Mouse (Mus musculus) lung, adult 2 months (tissue): ENCODE data around the gene Gm5767. TPM values are rescaled to one million over a fixed set of nuclear protein-coding genes. Genes with fewer than 3 reads are reported as not detected.
"Not testable (repeated sequence)": the region's sequence is repeated elsewhere in the genome, so short reads cannot be mapped to it uniquely, and the experiment has no call there.

Experiments used
- DNase-seq: peaks from one replicate; pipeline ENCODE4 v3.0.0; 2022
- H3K4me1 ChIP-seq: fragments of 200-500 bp; 2 replicates; pipeline ENCODE4 v1.6.1; 2011; ENCODE audit warnings: low read length; ENCODE audit not compliant: control insufficient read depth, insufficient read depth
- H3K4me3 ChIP-seq: fragments of 200-500 bp; replicated peaks from 2 replicates; pipeline ENCODE3; 2011; ENCODE audit warnings: low read depth, mild to moderate bottlenecking, control low read depth, low read length; ENCODE audit errors: extremely low read depth
- CTCF ChIP-seq: fragments of 200-500 bp; IDR thresholded peaks from 2 replicates; pipeline ENCODE4 v1.5.1; 2011; ENCODE audit warnings: mild to moderate bottlenecking, low read length, control low read depth; ENCODE audit not compliant: insufficient read depth
- POLR2A ChIP-seq: fragments of 200-500 bp; IDR thresholded peaks from 2 replicates; pipeline ENCODE4 v1.6.1; 2011; ENCODE audit warnings: low read depth, mild to moderate bottlenecking, control low read depth, low read length, borderline replicate concordance; ENCODE audit errors: extremely low read depth
- WGBS: fragments of 180-500 bp; shearing (Covaris S2); methylation state at CpG from one replicate; pipeline ENCODE4 v1.1.7; 2018; 5-methylcytosine and 5-hydroxymethylcytosine counted together
- polyA plus RNA-seq: library from polyadenylated mRNA; depleted of rRNA; stranded (reverse); fragments of >200 nt; gene quantifications from 2 replicates; pipeline ENCODE4 v1.2.3, GENCODE M21; 2012; rRNA removed

Gm5767 gene
- polyA plus RNA-seq, 1 experiment, result not detected

- no peak overlapping the region for H3K4me3 ChIP-seq
- WGBS, result 73% methylated on average over 2 of the region's 2 CpGs
- TF ChIP-seq POLR2A (no peak), CTCF (no peak)
Measured at GRCm38 (mm10) chr16:8725807-8726206, 45.2 kb downstream of the Gm5767 start.

GRCm38 (mm10) chr16:8728111-8728748 lies 47.7 kb downstream of the Gm5767 start:
- Histone ChIP-seq H3K4me3 (no peak overlapping the region), H3K4me1 (peaks cover 35% of the 10 kb centered on the region)
- DNase-seq, result no peak
- 86% methylated on average over 5 of the region's 5 CpGs for WGBS
- TF ChIP-seq POLR2A (no peak), CTCF (no peak)

More at GRCm38 (mm10) chr16:8725807-8726206, 45.2 kb downstream of the Gm5767 start:
- DNase-seq, result no peak
- H3K4me1 ChIP-seq, result peaks cover 26% of the 10 kb centered on the region

- TF ChIP-seq POLR2A (no peak), CTCF (no peak)
- no peak overlapping the region for H3K4me3 ChIP-seq
- no peak for DNase-seq
- peaks cover 52% of the 10 kb centered on the region for H3K4me1 ChIP-seq
- 46% methylated on average over 7 of the region's 7 CpGs for WGBS
Measured at GRCm38 (mm10) chr16:8731630-8732029, 51.1 kb downstream of the Gm5767 start.

GRCm38 (mm10) chr16:8732450-8732849 lies 51.9 kb downstream of the Gm5767 start:
- H3K4me1 ChIP-seq, result peaks cover 57% of the 10 kb centered on the region
- whole genome bisulfite sequencing, result 75% methylated on average over 4 of the region's 4 CpGs
- H3K4me3 ChIP-seq, DNase-seq: not testable (repeated sequence)

Other genes starting within 250 kb of the Gm5767 start
- gene Mettl22, start 210.0 kb upstream of the Gm5767 start, polyA plus RNA-seq, result 16.5 and 24.2 TPM in 2 replicates
- gene Abat, start 167.3 kb upstream of the Gm5767 start, polyA plus RNA-seq, result 3.2 and 4.2 TPM in 2 replicates
- gene Pmm2, start 43.1 kb upstream of the Gm5767 start, polyA plus RNA-seq, result 47.8 and 55.4 TPM in 2 replicates
- gene Tmem186, start 43.1 kb upstream of the Gm5767 start, polyA plus RNA-seq, result 7.7 and 8.2 TPM in 2 replicates
- 89.5 and 94.0 TPM in 2 replicates for gene Carhsp1, start 8.6 kb upstream of the Gm5767 start, polyA plus RNA-seq
- gene Usp7, start 111.5 kb downstream of the Gm5767 start, polyA plus RNA-seq, result 18.6 and 29.8 TPM in 2 replicates
- gene 1810013L24Rik, start 149.3 kb downstream of the Gm5767 start, polyA plus RNA-seq, result 23.2 and 28.6 TPM in 2 replicates